Mouse (Mus musculus): ENCODE measurements around the gene Tnnt1.
A peak's percentile ranks its signal among the peaks of the same experiment; 100 is the strongest.

Tnnt1 gene

DNA sequence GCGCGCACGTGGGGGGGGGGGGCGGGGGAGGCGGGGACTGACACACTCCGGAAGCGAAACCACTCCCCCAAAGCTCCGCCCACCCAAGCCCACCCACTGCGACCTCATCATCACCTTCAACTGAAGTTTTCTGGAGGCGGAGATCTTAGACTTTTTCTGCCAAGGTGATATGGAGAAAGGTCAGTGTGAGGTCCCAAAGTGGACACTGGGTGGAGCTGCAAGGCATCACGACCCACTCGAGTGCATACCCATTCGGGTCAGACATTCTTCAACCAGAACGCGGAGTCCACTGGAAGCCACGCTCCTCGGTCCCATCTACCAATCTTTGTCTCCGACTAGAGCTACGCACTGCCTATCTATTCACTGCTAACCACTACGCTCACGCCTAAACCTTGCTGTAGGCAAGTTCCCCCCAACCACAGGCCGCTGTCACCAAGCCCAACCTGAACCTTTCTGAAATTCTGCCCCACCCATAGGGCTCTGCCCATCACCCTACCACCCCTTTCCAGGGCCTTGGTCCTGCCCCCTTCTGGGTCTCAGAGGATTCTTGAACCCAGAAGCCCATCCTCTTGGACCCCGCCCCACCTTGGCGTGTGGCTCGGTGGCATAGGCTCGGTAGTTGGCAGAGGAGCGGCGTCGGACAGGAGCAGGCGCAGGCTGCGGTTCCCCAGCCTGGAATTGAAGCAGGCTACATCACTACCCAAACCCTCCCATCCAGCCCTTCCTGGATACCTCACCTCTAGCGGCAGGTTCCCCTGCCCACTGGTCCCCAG lies 5.2 kb upstream of the Tnnt1 start:
- DNase-seq (ENCODE audit: low spot score in 2 of 2), result no peak

DNA sequence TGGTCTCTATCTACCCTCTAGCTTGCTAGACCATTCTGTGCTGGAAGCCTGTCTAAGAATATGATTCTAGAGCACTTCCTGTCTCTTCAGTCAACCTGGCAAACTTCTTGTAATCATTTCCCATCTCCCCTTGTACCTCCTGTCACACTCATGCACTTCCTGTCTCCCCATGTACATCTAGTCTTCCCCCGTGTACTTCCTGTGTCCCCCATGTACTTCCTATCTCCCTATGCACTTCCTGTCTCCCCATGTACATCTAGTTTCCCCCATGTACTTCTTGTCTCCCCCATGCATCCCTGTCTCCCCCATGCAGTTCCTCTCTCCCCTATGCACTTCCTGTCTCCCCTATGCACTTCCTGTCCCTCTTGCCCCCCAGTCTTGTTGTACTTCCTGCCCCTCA lies 2.3 kb upstream of the Tnnt1 start:
- DNase-seq (ENCODE audit: low spot score in 2 of 2), result no peak

DNA sequence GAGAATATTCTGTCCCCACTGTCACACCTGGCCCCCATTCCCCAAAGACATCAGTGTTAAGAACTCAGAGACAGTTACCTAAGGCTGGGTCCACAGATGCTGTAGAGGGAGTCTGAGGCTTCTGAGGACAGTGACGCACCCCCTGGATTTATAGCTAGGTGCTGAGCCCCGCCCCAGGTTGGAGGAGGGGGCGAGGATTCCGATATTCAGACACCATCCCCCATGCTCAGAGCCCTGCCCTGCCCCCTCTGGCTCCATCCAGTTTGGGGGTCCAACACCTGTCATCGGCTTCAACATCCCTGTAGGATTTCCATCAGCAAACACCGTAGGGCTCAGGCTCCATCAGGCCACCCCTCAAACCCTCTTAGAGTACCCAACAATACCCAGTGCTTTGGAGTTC lies 329 bp downstream of the Tnnt1 start:
- DNase-seq (ENCODE audit: low spot score in 2 of 2), result no peak

DNA sequence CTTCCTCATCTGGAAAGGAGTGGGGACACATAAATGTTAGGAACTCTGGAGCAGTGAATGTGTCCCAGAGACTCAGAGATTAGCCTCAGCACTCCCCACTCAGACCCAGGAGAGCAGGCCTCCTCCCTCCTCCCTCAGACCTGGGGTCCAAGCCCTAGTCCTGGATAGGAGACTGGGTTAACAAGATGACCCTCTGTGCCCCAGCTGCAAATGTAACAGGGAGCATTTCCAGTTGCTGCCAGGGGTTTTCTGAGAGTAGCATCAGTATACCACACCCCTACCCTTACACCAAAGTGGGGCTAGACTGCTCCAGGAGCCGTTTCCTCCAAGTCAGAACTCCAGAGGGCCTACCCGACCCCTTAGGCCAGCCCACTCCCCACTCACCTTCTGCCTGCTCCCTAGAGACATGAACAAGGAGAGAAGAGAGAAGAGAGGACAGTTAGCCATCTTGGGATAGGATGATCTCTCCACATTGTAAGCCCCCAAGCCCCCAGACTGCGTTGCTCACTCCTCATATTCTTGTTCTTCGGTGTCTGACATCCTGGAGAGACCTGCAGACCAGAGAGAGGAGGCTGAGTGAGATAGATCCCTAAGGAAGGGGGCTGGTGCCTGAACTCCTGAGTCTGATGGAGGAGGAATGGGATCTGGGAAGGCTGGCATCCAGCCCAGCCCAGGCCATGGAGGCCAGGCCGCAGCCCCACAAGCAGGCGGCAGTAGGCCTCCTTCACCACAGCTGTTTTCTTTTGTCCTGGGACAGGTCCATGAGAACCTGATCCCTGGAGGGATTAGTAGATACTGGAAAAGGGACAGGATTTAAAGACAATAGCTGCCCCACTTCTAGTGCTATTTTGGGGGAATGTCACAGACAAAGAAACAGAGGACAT lies 2.1 kb downstream of the Tnnt1 start:
- DNase-seq (ENCODE audit: low spot score in 2 of 2), result no peak

DNA sequence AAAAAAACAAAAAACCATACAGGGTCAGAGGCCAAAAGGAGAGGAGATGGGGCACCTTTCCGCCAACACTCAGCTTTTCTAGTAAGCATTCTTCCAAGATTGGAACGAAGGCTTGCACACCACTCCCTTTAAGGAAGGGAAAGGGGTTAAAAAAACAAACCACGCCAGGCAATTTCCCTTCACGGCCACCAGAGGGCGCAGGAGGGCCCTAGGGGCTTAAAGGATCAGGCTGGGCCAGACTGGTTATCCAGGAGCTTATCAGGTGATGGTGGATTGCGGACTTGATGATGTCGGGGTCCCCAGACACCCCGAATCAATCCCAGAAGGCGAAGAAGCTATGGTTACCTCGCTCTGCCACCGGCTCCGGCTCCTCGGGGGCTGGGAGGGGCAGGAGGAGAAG lies 2.9 kb downstream of the Tnnt1 start:
- DNase-seq (ENCODE audit: low spot score in 2 of 2), result no peak

DNA sequence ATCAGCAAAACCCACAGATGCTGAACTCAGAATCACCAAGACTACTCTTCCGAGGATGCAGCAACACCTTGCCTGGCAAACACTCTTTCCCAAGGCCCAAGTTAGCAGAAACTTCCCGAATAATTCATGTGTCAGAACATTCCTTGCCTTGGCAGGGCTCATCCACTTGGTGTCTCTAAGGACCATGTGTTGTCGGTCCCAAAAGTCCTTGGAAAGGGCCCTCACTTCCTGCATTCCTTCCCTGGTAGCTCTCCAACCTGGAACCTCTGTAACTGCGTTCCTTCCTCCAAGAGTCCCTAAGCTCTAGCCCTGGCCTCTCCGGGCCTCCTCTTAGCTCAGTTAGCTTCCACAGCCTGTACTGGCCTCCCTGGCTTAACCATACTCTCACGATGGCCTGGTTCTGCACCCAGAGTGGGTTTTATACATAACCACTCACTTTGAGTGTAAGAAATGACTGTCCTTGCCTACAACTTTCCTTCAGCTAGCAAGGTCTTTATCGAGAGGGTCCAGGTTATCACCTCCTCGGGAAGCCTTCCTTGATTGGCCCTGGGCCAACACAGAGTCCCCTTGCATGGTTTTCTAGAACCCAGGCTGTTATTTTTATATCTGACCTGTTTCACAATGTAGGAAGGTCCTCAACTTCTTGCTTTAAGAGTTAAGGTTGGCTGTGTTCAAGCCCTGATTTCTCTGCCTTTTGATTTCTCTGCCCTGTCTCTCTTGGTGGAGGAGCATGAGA lies 4.5 kb downstream of the Tnnt1 start:
- DNase-seq (ENCODE audit: low spot score in 2 of 2), result no peak

DNA sequence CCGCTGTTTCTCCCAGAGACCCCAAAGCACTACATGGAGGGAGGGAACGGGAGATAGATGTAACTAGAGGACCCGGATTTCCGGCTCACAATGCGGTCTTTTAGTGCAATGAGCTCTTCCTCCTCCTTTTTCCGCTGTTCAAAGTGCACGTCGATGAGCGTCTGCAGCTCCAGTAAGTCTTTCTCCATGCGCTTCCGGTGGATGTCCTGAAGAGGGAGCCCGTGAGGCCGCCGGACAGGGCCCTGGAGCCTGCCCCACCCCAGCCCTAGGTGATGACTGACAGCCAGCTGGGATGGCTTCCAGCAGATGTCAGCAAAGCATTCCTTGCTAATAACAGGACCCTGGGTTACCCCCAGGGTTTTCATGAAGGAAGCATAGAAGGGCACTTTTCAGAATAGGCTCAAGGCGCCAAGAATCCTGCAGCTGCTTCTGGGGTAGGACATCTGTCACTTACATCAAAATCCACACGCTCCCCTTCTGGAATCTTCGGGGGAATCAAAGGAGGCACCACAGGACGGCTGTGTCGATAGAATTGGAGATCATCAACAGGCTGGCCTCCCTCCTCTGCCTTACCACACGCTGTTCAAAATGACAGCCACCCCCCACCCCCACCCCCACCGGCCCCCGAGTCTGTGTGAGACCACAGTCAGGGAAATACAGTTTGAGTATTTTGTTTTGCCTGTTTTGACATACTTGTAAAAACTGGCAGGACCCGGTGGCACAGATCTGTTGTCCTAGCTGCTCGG lies 6.1 kb downstream of the Tnnt1 start:
- DNase-seq (ENCODE audit: low spot score in 2 of 2), result peak; percentile 46 to 67

DNA sequence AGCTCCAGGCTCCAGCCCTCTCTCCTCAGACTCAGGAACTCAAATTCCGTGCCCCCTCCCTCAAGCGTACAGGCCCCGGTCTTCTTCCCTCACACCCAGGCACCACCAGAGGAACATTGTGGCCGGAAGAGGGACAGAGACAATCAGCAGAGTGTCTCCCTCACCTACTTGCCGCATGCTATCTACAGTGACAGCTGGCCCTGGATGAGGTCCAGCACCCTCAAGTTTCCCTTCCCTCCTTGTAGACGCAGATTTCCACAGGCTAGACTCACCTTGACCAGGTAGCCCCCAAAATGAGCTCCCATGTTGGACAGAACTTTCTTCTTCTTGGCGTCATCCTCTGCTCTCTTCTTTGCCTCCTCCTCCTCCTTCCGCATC lies 7.5 kb downstream of the Tnnt1 start:
- DNase-seq (ENCODE audit: low spot score in 2 of 2), result no peak

DNA sequence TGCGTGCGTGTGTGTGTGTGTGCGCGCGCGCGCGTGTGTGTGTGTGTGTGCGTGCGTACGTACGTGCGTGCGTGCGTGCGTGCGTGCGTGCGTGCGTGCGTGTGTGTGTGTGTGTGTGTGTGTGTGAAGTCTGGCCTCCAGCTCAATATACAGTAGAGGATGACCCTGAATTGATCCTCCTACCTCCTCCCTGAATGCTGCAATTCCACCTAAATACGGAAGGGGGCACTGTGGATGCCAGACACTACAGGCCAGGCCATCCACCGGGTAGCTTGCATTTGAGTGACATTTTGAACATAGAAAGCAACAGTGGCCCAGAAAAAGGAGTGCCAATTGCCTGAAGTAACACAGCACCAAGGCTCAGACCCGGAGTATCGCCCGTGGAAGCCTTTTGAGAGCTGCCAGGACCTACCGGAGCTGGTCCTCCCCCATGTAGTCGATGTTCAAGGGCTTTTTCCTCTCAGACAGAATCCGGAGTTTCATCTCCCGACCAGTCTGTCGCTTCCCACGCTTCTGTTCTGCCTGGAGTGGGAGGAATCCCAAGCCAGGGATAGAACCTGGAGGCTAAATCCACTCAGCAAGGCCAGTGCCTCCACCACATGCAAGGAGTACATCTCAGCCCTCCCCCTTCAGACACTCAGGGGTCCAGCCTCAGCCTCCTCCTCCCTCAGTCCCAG lies 8.0 kb downstream of the Tnnt1 start:
- no peak for DNase-seq (ENCODE audit: low spot score in 2 of 2)

DNA sequence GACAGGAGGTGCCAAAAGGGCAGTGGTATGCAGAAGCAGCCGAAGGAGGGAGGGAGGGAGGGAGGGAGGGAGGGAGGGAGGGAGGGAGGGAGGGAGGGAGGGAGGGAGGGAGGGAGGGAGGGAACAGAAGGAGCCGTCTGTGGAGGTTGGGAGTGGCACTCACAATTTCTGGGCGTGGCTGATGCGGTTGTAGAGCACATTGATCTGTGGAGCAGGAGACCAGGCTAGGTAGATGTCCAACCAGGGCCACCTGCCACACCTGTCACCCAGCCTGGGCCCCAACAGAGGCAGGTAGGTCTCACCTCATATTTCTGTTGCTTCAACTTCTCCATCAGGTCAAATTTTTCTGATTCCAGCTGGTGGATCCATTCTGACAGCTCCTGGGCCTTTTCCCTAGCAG lies 9.0 kb downstream of the Tnnt1 start:
- DNase-seq (ENCODE audit: low spot score in 2 of 2), result no peak

DNA sequence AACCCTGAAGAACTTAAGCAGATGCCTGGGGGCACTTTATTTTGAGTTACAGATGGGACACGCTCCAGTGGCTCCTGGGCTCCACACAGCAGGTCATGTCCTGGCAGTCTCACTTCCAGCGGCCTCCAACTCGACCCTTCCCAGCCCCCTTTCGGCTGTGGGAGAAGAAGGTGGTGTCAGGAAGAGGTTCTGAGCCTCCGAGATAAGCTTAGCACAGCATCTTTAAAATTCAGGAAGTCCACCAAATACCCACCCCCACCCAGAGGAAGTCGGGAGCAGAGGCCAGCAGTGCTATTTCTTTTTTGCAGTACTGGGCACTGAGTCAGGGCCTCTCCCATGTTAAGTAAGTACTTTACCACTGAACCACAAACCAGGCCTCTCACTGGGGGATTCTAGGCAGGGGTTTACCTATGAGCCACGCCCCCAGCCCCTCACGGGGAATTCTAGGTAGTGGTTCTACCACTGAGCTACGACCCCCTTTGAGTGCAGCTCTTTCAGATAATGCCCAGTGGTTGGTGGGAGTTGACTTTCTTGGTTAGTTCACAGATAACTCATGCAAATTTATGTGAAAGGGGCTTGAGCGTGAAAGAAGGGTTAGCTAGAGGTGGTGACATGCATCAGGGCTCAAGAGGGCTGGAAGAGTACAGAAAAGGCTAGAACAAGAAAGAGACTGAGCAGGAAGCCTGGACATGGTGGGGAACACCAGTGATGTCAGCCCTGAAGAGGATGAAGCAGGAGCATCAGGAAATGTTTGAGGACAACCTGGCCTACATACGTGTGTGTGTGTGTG lies 11.3 kb downstream of the Tnnt1 start:
- no peak for DNase-seq (ENCODE audit: low spot score in 2 of 2)

DNA sequence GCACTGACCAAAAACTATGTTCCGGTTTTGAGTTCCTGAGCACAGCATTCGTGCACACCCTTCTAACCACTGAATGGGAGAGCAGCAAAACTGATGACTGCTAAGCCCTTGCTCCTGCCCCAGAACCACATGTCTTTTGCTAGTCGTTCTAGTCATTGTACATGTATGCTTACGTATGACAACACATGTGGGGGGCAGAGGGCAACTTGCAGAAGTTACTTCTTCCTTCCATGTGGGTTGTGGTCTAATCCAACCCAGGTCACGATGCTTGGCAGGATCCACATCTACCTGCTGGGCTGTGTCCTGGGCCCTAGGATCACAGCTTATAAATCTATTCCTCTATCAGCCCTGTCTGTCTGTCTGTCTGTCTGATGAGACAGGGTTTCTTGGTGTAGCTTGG lies 12.3 kb downstream of the Tnnt1 start:
- DNase-seq (ENCODE audit: low spot score in 2 of 2), result no peak

DNA sequence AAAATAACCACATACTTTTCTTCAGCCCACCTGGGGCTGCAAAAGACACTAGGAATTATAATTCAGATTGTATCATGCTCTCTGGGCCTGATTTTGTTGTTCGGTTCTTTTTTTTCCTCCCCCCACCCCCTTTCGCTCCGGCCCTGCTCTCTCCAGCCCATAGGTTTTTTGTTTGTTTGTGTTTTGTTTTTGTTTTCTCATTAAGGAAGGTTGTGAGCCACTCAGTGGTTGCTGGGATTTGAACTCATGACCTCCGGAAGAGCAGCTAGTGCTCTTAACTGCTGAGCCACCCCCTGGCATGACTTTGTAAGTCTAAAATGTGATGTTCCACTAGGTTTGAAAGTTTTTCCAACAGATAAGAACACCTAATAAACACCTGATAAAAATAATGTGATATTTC lies 13.1 kb downstream of the Tnnt1 start:
- DNase-seq (ENCODE audit: low spot score in 2 of 2), result no peak

DNA sequence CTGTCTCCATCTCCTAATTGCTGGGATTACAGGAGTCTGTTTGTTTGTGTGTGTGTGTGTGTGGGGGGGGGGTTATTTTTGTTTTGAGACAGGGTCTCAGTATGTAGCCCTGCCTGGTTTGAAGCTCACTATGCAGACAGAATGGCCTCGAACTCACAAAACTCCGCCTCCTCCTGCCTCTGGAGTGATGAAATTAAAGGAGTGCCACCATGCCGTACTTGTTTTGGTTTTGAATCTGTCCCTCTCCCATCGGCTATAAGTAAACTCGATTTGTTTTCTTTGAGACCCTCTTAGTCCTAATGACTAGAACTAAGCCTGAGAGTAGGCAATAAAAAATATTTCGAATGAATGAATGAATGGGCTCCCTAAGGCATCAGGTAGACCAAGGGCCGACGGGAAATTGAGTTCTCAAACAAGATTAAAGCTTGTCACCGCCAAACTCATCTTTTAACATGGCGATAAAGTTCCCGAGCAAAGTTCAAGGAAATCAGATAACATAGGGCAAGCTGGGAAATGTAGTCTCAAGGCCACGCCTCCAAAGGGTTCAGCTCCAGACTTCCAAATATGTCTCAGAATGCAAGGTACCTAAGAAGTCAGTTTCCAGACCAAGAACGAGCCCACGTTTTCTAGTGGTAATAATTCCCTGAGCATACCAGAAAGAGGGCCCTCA lies 13.6 kb downstream of the Tnnt1 start:
- peak; percentile 26 to 30 for DNase-seq (ENCODE audit: low spot score in 2 of 2)

DNA sequence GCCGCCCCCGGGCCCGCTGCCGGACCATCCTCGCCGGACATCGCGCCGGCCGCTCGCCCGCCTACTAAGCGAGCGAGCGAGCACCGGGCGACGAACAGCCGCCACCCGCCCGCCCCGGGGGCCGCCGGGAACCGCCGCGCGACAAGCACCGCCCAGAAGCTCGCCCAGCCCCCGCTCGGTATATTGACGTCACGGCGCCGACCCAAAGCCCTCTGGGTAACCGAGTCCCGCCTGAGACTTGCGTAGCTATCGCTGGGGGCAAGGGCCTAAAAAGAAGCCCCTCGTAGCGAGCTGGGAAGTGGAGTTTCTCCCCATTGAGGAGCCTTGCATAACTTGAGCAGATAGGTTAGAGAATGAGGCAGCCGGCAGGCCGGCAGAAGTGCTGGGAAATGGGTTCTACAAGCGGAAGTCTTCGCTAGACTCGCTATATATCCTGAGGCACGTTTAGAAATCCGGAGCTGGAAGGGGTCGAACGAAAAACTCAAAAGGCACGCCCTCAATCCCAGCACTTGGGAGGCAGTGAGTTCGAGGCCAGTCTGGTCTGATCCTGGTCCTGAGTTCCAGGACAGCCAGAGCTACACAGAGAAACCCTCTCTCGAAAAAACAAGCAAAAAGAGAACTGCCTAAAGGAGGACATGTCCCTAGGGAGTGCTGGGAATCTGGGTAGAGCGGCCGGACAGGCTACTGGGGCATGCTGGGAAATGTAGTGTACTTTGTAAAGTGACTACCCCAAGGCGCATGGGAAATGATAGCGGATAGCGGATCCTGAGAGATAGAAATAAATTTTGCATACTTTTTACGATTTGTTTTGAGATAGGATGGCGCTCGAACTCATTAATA lies 14.4 kb downstream of the Tnnt1 start, which contains the start of gene Ppp1r12c:
Ppp1r12c (minus strand) TSS at position 123 of the 840 bp plus-strand sequence.
- peak; percentile 95 to 96 for DNase-seq (ENCODE audit: low spot score in 2 of 2)

DNA sequence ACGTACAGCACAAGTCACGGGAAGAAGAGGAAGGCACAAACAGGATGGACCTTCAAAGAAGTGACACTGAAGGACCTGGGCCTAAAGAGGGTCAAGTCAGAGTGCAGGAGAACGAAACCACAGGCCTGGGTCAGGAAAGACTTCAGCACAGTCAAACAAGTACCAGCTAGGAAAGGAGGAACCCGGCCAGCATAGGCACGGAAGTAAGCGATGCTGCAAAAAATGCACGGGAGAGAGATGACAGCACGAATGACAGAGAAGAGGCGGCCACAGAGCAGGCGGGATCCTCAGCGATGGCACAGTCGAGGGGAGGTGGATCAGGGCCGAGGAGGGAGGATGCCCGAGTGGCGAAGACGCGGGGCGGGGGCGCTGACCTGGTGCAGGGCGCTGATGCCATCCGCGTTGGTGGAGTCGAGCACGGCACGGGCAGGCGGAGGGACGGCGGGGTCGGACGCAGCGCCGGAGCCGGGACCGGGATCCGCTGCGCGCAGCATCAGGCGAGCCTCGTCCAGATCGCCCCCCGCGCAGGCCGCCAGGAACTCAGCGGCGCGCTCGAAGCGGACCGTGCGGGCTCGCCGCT lies 15.2 kb downstream of the Tnnt1 start:
- peak; percentile 17 to 22 for DNase-seq (ENCODE audit: low spot score in 2 of 2)

DNA sequence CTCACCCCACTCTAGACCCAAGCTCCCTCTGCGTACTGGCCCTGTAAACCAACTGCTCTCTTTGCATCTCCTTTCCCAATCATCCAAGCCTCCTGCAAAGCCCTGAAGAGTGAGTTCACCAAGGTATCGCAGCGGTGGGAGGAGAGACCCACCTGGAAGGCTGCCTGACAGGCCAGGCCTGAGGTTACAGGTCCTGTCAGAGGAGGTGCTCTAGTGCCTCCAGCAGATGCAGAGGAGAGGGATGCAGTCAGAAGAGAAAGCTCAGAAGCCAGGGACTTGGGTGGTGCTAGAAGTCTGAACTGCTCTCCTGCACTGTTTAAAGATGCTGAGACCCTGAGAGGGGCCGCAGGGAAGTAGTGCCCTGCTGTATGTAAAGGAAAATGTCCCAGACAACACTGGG lies 17.1 kb downstream of the Tnnt1 start:
- DNase-seq (ENCODE audit: low spot score in 2 of 2), result no peak

DNA sequence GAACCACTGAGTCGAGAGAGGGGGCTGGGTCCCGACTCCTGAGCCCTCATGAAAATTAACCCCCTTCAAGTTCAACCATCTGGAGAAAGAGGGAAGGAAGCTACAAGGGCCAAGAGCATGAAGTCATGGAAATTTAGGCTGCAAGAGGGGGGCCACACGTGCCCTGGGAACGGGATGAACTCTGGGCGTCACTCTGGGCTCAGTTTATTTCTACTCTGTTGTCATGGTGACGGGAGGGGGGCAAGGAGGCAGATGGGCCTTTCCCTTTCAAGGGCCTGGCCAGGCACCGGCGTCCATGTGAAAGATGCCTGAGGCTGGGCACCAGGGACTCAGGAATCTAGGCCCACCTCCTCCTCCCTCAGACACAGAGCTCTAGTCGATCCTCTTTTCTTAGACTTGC lies 17.9 kb downstream of the Tnnt1 start:
- peak; percentile 25 to 67 for DNase-seq (ENCODE audit: low spot score in 2 of 2)

Data from urinary bladder, postnatal 36 days (tissue).